Mouse (Mus musculus) myocyte (in vitro differentiated cells): ENCODE measurements around the gene Tpsg1.

Source experiments
- E2F4 ChIP-seq: IDR thresholded peaks from one replicate; pipeline ENCODE4 v1.6.1; 2011; ENCODE audit warnings: mild to moderate bottlenecking, control low read depth, moderate library complexity; ENCODE audit not compliant: insufficient read depth
- MAX ChIP-seq: IDR thresholded peaks from one replicate; pipeline ENCODE4 v1.6.1; 2011; ENCODE audit warnings: low read depth, mild to moderate bottlenecking, control low read depth
- MYOD1 ChIP-seq, 3 experiments: IDR thresholded peaks; one replicate each; pipeline ENCODE4 v1.6.1; 2011; ENCODE audit warnings: control low read depth in 2 of 3, low read depth in 2 of 3, mild to moderate bottlenecking in 2 of 3, moderate library complexity in 1 of 3; ENCODE audit not compliant: insufficient read length in 2 of 3, control insufficient read depth in 1 of 3
- MYOG ChIP-seq, 3 experiments: IDR thresholded peaks; one replicate each; pipeline ENCODE4 v1.6.1; 2011; ENCODE audit warnings: control low read depth in 2 of 3, low read depth in 2 of 3, mild to moderate bottlenecking in 2 of 3; ENCODE audit not compliant: insufficient read length in 2 of 3, control insufficient read depth in 1 of 3, insufficient read depth in 1 of 3
- POLR2A ChIP-seq: IDR thresholded peaks from one replicate; pipeline ENCODE4 v1.6.1; 2011; ENCODE audit warnings: low read depth, mild to moderate bottlenecking, control low read depth, moderate library complexity; ENCODE audit not compliant: insufficient read length
- POLR2AphosphoS2 ChIP-seq: IDR thresholded peaks from one replicate; pipeline ENCODE4 v1.6.1; 2011; ENCODE audit warnings: low read depth, control low read depth; ENCODE audit not compliant: insufficient read length
- REST ChIP-seq: IDR thresholded peaks from one replicate; pipeline ENCODE4 v1.6.1; 2011; ENCODE audit warnings: mild to moderate bottlenecking, control low read depth, moderate library complexity; ENCODE audit not compliant: insufficient read depth, insufficient read length
- USF1 ChIP-seq: IDR thresholded peaks from one replicate; pipeline ENCODE4 v1.6.1; 2011; ENCODE audit warnings: low read depth, mild to moderate bottlenecking, control low read depth, moderate library complexity

GRCm38 (mm10) chr17:25368973-25369372 lies at the start of gene Tpsg1:
- TF ChIP-seq REST (no peak), MYOG (IDR thresholded peaks at IDR 0.05; ENCODE audit: control insufficient read depth in 1 of 3, insufficient read depth in 1 of 3, insufficient read length in 2 of 3, low read depth in 2 of 3) (no peak), POLR2AphosphoS2 (no peak), POLR2A (no peak), USF1 (no peak), MYOD1 (IDR thresholded peaks at IDR 0.05; ENCODE audit: control insufficient read depth in 1 of 3, insufficient read length in 2 of 3, low read depth in 2 of 3) (no peak), E2F4 (no peak), MAX (no peak)
